Mouse (Mus musculus) stomach, embryonic 14.5 days (tissue): ENCODE measurements around the gene Sik1. TPM values are rescaled to one million over a fixed set of nuclear protein-coding genes. Genes with fewer than 3 reads are reported as not detected.

Source experiments
- ATAC-seq: fragments of 200-750 bp; cut with Nextera tagmentation; 2 replicates; pipeline ENCODE4 v1.8.0; 2017; ENCODE audit warnings: low read depth, moderate TSS enrichment; ENCODE audit not compliant: insufficient number of reproducible peaks, insufficient read depth, low FRiP score
- H3K27ac ChIP-seq: fragments of 300-500 bp; sonication (generic); 2 replicates; pipeline ENCODE4 v1.5.1; 2014; ENCODE audit warnings: mild to moderate bottlenecking, low read length, moderate library complexity, mixed read lengths
- H3K27me3 ChIP-seq: fragments of 300-500 bp; sonication (generic); 2 replicates; pipeline ENCODE4 v1.6.1; 2014; ENCODE audit warnings: low read length, control low read depth, mixed read lengths; ENCODE audit not compliant: control insufficient read depth, insufficient read depth
- H3K36me3 ChIP-seq: fragments of 300-500 bp; sonication (generic); 2 replicates; pipeline ENCODE4 v1.6.1; 2014; ENCODE audit warnings: mild to moderate bottlenecking, control low read depth, low read length, moderate library complexity, mixed read lengths; ENCODE audit not compliant: control insufficient read depth, insufficient read depth
- H3K4me1 ChIP-seq: fragments of 300-500 bp; sonication (generic); 2 replicates; pipeline ENCODE4 v1.6.1; 2014; ENCODE audit warnings: low read length, control low read depth, mixed read lengths; ENCODE audit not compliant: control insufficient read depth, insufficient read depth
- H3K4me2 ChIP-seq: fragments of 300-500 bp; sonication (generic); replicated peaks from 2 replicates; pipeline ENCODE4 v1.6.1; 2014; ENCODE audit warnings: low read depth, low read length, control low read depth
- H3K4me3 ChIP-seq: fragments of 300-500 bp; sonication (generic); 2 replicates; pipeline ENCODE4 v1.5.1; 2014; ENCODE audit warnings: low read depth, low read length, control low read depth
- H3K9ac ChIP-seq: fragments of 300-500 bp; sonication (generic); replicated peaks from 2 replicates; pipeline ENCODE4 v1.6.1; 2014; ENCODE audit warnings: low read depth, mild to moderate bottlenecking, control low read depth, low read length, moderate library complexity, mixed read lengths
- H3K9me3 ChIP-seq: fragments of 300-500 bp; sonication (generic); 2 replicates; pipeline ENCODE4 v1.6.1; 2016; ENCODE audit warnings: low read depth, low read length, control low read depth; ENCODE audit not compliant: control insufficient read depth
- WGBS: fragments of 180-500 bp; shearing (Covaris S2); extraction: QIAGEN DNeasy Blood & Tissue Kit; methylation state at CpG from one replicate; pipeline ENCODE4 v1.1.7; 2014; 5-methylcytosine and 5-hydroxymethylcytosine counted together
- polyA plus RNA-seq: library from polyadenylated mRNA; unstranded; fragments of >200 nt; fragmentation: Nextera tagmentation; extraction: Ambion mirVana; gene quantifications from 2 replicates; pipeline ENCODE4 v1.2.1, GENCODE M21; 2014

Gene Sik1
- polyA plus RNA-seq, 1 experiment from 2014 or later: 19.7 TPM

GRCm38 (mm10) chr17:31846970-31847369, 8.6 kb downstream of the Sik1 start:
- WGBS: 89% methylated on average over 13 of the region's 13 CpGs
- H3K4me2 ChIP-seq: no peak overlapping the region
- H3K36me3 ChIP-seq: peaks cover 72% of the 10 kb centered on the region
- no peaks in the 10 kb centered on the region for H3K9me3 ChIP-seq
- peaks cover 13% of the 10 kb centered on the region; the same call in 1 of the 2 replicates for H3K4me1 ChIP-seq
- H3K4me3 ChIP-seq: no peak overlapping the region
- no peak overlapping the region for H3K9ac ChIP-seq
- H3K27me3 ChIP-seq: no peaks in the 10 kb centered on the region
- ATAC-seq: no peak
- H3K27ac ChIP-seq: no peak overlapping the region

GRCm38 (mm10) chr17:31846352-31846751, 9.3 kb downstream of the Sik1 start:
- no peak overlapping the region for H3K27ac ChIP-seq
- WGBS: 74% methylated on average over 9 of the region's 9 CpGs
- no peaks in the 10 kb centered on the region for H3K27me3 ChIP-seq
- no peaks in the 10 kb centered on the region for H3K9me3 ChIP-seq
- H3K4me2 ChIP-seq: no peak overlapping the region
- H3K4me3 ChIP-seq: no peak overlapping the region
- peaks cover 72% of the 10 kb centered on the region for H3K36me3 ChIP-seq
- no peak for ATAC-seq
- no peak overlapping the region for H3K9ac ChIP-seq
- H3K4me1 ChIP-seq: peaks cover 8% of the 10 kb centered on the region; the same call in 1 of the 2 replicates

GRCm38 (mm10) chr17:31843891-31844290, 11.7 kb downstream of the Sik1 start:
- no peak overlapping the region for H3K27ac ChIP-seq
- H3K27me3 ChIP-seq: no peaks in the 10 kb centered on the region
- peaks cover 8% of the 10 kb centered on the region; the same call in 1 of the 2 replicates for H3K4me1 ChIP-seq
- WGBS: 68% methylated on average over 1 of the region's 1 CpGs
- no peak overlapping the region for H3K4me2 ChIP-seq
- no peak for ATAC-seq
- no peak overlapping the region for H3K4me3 ChIP-seq
- no peak overlapping the region for H3K9ac ChIP-seq
- no peaks in the 10 kb centered on the region for H3K9me3 ChIP-seq
- H3K36me3 ChIP-seq: peaks cover 50% of the 10 kb centered on the region

GRCm38 (mm10) chr17:31842930-31843822, 12.4 kb downstream of the Sik1 start:
- Histone ChIP-seq H3K9me3 (no peaks in the 10 kb centered on the region), H3K4me2 (no peak overlapping the region), H3K4me3 (no peak overlapping the region), H3K4me1 (peaks cover 8% of the 10 kb centered on the region; the same call in 1 of the 2 replicates), H3K27ac (peak overlapping the region; percentile 66; the same call in 1 of the 2 replicates), H3K9ac (no peak overlapping the region), H3K36me3 (peaks cover 42% of the 10 kb centered on the region), H3K27me3 (no peaks in the 10 kb centered on the region)
- no peak for ATAC-seq
- WGBS: 84% methylated on average over 12 of the region's 12 CpGs

GRCm38 (mm10) chr17:31841842-31842611, 13.6 kb downstream of the Sik1 start:
- H3K4me3 ChIP-seq: no peak overlapping the region
- peak overlapping the region; percentile 66; the same call in 1 of the 2 replicates for H3K27ac ChIP-seq
- 48% methylated on average over 18 of the region's 18 CpGs for WGBS
- H3K9me3 ChIP-seq: no peaks in the 10 kb centered on the region
- H3K4me2 ChIP-seq: no peak overlapping the region
- no peaks in the 10 kb centered on the region for H3K27me3 ChIP-seq
- peaks cover 31% of the 10 kb centered on the region for H3K36me3 ChIP-seq
- ATAC-seq: peak; percentile 66; the same call in 1 of the 2 replicates
- no peak overlapping the region for H3K9ac ChIP-seq
- H3K4me1 ChIP-seq: peaks cover 8% of the 10 kb centered on the region; the same call in 1 of the 2 replicates

GRCm38 (mm10) chr17:31841453-31841841, 14.2 kb downstream of the Sik1 start:
- H3K4me1 ChIP-seq: peaks cover 12% of the 10 kb centered on the region; the same call in 1 of the 2 replicates
- ATAC-seq: no peak
- peak overlapping the region; percentile 66; the same call in 1 of the 2 replicates for H3K27ac ChIP-seq
- no peak overlapping the region for H3K4me3 ChIP-seq
- H3K27me3 ChIP-seq: no peaks in the 10 kb centered on the region
- no peak overlapping the region for H3K4me2 ChIP-seq
- WGBS: 80% methylated on average over 3 of the region's 3 CpGs
- no peaks in the 10 kb centered on the region for H3K9me3 ChIP-seq
- peaks cover 25% of the 10 kb centered on the region for H3K36me3 ChIP-seq
- H3K9ac ChIP-seq: no peak overlapping the region

GRCm38 (mm10) chr17:31840423-31841003, 15.1 kb downstream of the Sik1 start:
- peaks cover 16% of the 10 kb centered on the region; the same call in 1 of the 2 replicates for H3K4me1 ChIP-seq
- ATAC-seq: no peak

GRCm38 (mm10) chr17:31836772-31837171, 18.8 kb downstream of the Sik1 start:
- 60% methylated on average over 7 of the region's 7 CpGs for WGBS
- Histone ChIP-seq H3K36me3 (no peaks in the 10 kb centered on the region), H3K4me2 (no peak overlapping the region), H3K4me1 (peaks cover 21% of the 10 kb centered on the region), H3K27ac (peak overlapping the region; percentile 56), H3K4me3 (no peak overlapping the region), H3K9ac (no peak overlapping the region), H3K9me3 (peaks cover 7% of the 10 kb centered on the region; the same call in 1 of the 2 replicates), H3K27me3 (no peaks in the 10 kb centered on the region)
- ATAC-seq: no peak

More at GRCm38 (mm10) chr17:31840423-31841003, 15.1 kb downstream of the Sik1 start:
- Histone ChIP-seq H3K36me3 (peaks cover 16% of the 10 kb centered on the region), H3K4me2 (no peak overlapping the region), H3K9ac (no peak overlapping the region), H3K27ac (no peak overlapping the region), H3K27me3 (no peaks in the 10 kb centered on the region), H3K9me3 (peaks cover 3% of the 10 kb centered on the region; the same call in 1 of the 2 replicates), H3K4me3 (no peak overlapping the region)
- WGBS: 78% methylated on average over 6 of the region's 6 CpGs
